Comparison of ENCODE assay signal across 29 mouse cellular contexts in genomic region chr6:86510979-86511378, GRCm38 (mm10).
"Had no signal": no experiment of that assay in that cellular context is flagged by ENCODE, and none has a peak within 500 bp of the region (broad histone marks: within the 10 kb centered on the region; RNA-seq: fewer than 3 reads in every experiment).

No protein-coding gene starts in this region.

- H3K4me2 ChIP-seq: limb, embryonic 12.5 days; limb, embryonic 13.5 days; limb, embryonic 15.5 days; liver, embryonic 11.5 days; liver, embryonic 12.5 days; liver, embryonic 13.5 days; liver, embryonic 15.5 days; lung, embryonic 14.5 days; lung, embryonic 15.5 days; midbrain, embryonic 12.5 days; midbrain, embryonic 13.5 days; midbrain, embryonic 15.5 days had no signal

- H3K4me1 ChIP-seq: limb, embryonic 10.5 days; limb, embryonic 12.5 days; limb, embryonic 13.5 days; limb, embryonic 15.5 days; lung, embryonic 15.5 days; midbrain, embryonic 10.5 days; midbrain, embryonic 12.5 days; midbrain, embryonic 13.5 days; midbrain, embryonic 15.5 days had no signal

- H3K9me3 ChIP-seq: limb, embryonic 10.5 days; limb, embryonic 12.5 days; limb, embryonic 13.5 days; limb, embryonic 15.5 days; liver, embryonic 12.5 days; liver, embryonic 13.5 days; liver, embryonic 15.5 days; lung, embryonic 15.5 days; megakaryocyte, embryonic 14.5 days; midbrain, embryonic 10.5 days; midbrain, embryonic 12.5 days; midbrain, embryonic 13.5 days; midbrain, embryonic 15.5 days had no signal

- H3K27me3 ChIP-seq: limb, embryonic 12.5 days; limb, embryonic 13.5 days; limb, embryonic 15.5 days; liver, embryonic 12.5 days; liver, embryonic 13.5 days; liver, embryonic 15.5 days; lung, embryonic 15.5 days; midbrain, embryonic 12.5 days; midbrain, embryonic 13.5 days; midbrain, embryonic 15.5 days had no signal

- H3K4me3 ChIP-seq: left cerebral cortex, adult 2 months; limb, embryonic 10.5 days; limb, embryonic 12.5 days; limb, embryonic 13.5 days; limb, embryonic 15.5 days; liver, embryonic 12.5 days; liver, embryonic 13.5 days; liver, embryonic 15.5 days; lung, embryonic 15.5 days; megakaryocyte, embryonic 14.5 days; midbrain, embryonic 10.5 days; midbrain, embryonic 12.5 days; midbrain, embryonic 13.5 days; midbrain, embryonic 15.5 days; myocyte had no signal

- H3K27ac ChIP-seq: left cerebral cortex, adult 2 months; limb, embryonic 10.5 days; limb, embryonic 12.5 days; limb, embryonic 13.5 days; limb, embryonic 15.5 days; liver, embryonic 12.5 days; liver, embryonic 13.5 days; liver, embryonic 14.5 days; liver, embryonic 15.5 days; lung, embryonic 15.5 days; macrophage; midbrain, embryonic 10.5 days; midbrain, embryonic 12.5 days; midbrain, embryonic 13.5 days; midbrain, embryonic 15.5 days had no signal

- DNase-seq: left cerebral cortex, postnatal 4 days; liver; liver, embryonic 13.5 days; liver, postnatal 0 days; lung, adult 18-20 months; lung, adult 2 months; lung, embryonic 14.5 days; lung, postnatal 14 days; lung, postnatal 36 days; lung, postnatal 4 days had no signal

- ATAC-seq: liver, embryonic 12.5 days; liver, postnatal 0 days; lung, postnatal 0 days; midbrain, embryonic 13.5 days; midbrain, embryonic 15.5 days; midbrain, embryonic 16.5 days had no signal

- H3K36me3 ChIP-seq: limb, embryonic 10.5 days; limb, embryonic 12.5 days; limb, embryonic 13.5 days; limb, embryonic 15.5 days; liver, embryonic 12.5 days; liver, embryonic 13.5 days; liver, embryonic 15.5 days; lung, embryonic 15.5 days; midbrain, embryonic 10.5 days; midbrain, embryonic 12.5 days; midbrain, embryonic 13.5 days; midbrain, embryonic 15.5 days had no signal

- H3K9ac ChIP-seq: limb, embryonic 12.5 days; limb, embryonic 13.5 days; limb, embryonic 15.5 days; liver, embryonic 12.5 days; liver, embryonic 13.5 days; liver, embryonic 14.5 days; liver, embryonic 15.5 days; liver, postnatal 0 days; lung, embryonic 14.5 days; lung, embryonic 15.5 days; midbrain, embryonic 12.5 days; midbrain, embryonic 13.5 days; midbrain, embryonic 15.5 days had no signal
